Mouse (Mus musculus): ENCODE measurements around the gene Asb8.

Asb8 gene

GRCm38 (mm10) chr15:98155944-98156343 lies 9.5 kb downstream of the Asb8 start:
- DNase-seq (ENCODE audit: extremely low spot score, low spot score) = no peak

DNA sequence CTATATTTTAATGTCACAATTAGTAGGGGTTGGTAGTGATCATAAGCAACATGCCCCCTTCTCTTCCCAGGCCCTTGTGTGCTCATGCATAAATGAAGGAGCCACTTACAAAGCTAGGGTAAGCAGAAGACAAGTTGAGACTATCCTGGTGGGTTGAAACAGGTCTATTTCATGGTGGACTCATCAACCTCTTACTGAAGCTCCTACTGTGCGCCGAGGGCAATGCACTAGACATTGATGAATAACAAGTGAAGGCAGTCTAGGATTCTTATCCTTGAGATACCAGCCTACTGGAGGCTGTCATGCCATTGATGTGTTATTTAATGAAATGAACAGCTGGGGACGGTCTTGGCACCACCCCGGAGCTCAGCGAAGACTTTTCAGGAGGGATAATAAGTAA lies 10.2 kb downstream of the Asb8 start:
- no peak for DNase-seq (ENCODE audit: extremely low spot score, low spot score)

DNA sequence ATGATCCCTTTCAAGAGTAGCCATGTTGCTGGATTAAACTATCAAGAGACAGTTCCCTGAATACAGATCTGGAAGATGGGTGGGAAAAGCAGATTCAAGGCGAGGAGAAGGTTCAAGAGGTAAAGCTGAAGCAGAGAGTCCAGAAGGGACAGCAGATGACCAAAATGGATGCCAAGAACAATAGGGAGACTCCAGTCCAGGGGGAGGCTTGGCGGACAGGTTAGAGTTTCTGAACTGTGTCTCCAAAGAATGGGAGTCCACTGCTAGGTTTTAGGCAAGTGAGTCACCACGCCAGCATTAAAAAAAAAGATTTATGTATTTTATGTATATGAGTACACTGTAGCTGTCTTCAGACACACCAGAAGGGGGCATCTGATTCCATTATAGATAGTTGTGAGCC lies 10.8 kb downstream of the Asb8 start:
- DNase-seq (ENCODE audit: extremely low spot score, low spot score) = no peak

- DNase-seq (ENCODE audit: extremely low spot score, low spot score) = no peak
These were observed 11.3 kb downstream of the Asb8 start for GRCm38 (mm10) chr15:98154146-98154545.

DNA sequence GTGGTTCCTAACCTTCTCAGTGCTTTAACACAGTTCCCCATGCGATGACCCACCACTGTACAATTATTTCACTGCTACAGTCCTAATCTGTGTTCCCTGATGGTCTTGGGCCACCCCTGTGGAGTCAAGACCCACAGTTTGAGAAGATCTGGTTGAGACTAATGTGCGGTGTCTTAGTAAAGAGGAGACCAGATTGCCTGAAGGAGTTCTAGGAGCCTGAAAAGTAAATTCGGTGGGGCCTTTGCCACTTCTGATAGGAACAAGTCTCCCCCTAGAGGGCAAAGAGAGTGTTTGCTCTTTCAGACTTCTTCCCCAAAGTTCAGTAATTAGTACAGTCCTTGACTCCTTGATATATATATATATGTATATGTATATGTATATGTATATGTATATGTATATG lies 11.8 kb downstream of the Asb8 start:
- peak; percentile 30 for DNase-seq (ENCODE audit: extremely low spot score, low spot score)

DNA sequence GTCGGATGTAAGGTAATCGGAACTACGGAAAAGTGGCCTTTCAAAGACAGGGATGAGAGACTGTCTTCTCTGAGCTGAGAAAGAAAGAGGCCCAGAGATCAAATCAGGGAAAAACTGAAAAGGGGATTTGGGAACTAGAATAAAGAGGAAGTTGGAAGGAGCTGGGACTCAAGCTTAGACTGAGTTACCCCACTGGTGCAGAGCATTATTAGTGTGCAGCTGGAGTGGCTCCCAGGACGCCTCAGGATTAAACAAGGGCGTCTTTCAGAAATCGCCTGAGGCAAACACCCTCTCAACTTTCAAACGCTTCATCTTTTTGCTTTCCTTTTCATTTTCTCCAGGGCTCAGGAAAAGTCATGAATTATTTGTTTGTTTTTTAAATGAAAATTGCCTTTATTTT lies 12.5 kb downstream of the Asb8 start:
- DNase-seq (ENCODE audit: extremely low spot score, low spot score) = no peak

DNA sequence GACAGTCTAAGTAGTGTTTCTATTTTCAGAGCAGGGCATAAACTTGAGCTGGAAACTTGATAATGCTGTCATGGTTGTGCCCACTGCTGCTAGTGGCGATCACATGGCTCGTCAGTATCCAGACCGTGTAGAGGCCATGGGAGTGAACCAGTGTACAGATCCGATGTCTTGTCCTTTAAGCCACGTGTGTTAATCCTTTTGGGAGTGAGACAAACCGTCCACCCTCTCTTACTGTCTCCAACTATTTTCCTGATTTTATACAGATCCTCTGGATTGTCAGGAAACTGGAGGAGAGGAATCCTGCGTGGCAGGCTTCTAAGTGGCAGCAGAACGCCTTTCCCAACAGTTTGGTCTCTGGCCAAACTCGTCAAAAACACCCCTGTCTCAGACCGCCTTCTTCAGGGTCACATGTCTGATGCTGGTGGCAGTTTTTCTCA lies 16.2 kb downstream of the Asb8 start:
- DNase-seq (ENCODE audit: extremely low spot score, low spot score) = no peak

DNA sequence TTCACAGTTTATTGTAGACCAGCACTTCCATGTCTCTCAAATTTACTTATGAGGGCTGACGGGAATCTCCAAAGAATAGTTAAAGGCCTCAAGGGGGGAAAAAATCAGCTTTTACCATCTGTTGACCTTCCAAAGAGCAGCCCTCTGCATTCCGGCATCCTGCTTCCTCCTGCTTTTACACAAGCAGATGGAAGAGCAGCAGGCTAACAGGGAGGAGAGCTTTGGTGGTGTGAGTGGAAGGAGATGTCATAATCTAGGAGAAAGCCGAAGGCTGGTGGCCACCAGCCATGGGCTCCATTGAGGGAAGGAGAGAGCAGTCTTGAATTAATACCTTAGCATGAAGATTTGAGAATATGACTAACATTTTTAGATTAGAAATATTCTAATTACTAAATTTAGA lies 17.1 kb downstream of the Asb8 start:
- no peak for DNase-seq (ENCODE audit: extremely low spot score, low spot score)

DNA sequence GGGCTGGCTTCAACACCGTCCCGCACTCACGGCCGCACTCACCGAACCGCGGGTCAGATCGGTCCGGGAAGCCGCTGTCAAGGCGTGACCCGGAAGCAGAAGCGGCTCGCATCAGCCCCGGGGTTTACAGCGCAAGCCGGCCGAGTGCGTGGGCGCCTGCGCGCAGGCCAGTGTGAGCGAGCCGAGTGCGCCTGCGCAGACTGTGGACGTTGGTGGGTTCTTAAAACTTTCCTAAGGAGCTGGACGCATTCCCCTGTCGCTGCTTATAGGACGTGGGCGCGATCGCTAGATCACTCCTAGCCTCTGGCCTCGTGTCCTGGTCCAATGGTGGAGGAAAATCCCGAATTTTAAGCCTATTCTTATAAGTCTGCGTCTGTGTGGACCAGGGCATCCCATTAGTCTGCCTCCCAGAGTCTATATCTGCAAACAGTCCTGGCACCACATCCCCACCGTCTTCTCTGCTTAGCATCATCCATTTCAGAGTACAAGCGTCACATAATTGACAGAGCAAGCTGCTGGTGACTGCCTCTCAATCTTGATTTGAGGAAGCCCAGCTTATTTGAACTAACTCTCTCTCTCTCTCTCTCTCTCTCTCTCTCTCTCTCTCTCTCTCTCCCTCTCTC lies 19.8 kb downstream of the Asb8 start:
- DNase-seq (ENCODE audit: extremely low spot score, low spot score) = peak; percentile 90

GRCm38 (mm10) chr15:98144861-98145507 lies 20.4 kb downstream of the Asb8 start:
- DNase-seq (ENCODE audit: extremely low spot score, low spot score) = peak; percentile 59

DNA sequence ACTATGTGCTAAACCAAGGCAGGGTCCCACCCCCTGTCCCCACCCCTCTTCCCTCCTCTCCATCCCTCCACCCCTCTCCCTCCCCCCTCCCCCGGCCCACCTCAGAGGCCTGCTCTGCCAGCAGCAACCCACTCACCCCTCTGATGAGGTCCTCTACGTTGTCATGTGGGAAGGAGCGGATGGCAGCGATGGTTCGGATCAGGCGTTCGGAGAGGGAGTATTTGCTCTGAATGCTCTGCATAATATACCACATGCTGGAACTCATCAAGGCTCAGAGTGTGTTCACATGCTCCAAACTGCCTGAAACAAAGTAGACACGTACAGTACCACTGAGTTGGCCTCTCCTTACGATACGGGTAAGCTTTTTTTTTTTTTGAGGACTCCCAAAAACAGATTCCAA lies 22.9 kb downstream of the Asb8 start:
- no peak for DNase-seq (ENCODE audit: extremely low spot score, low spot score)

DNA sequence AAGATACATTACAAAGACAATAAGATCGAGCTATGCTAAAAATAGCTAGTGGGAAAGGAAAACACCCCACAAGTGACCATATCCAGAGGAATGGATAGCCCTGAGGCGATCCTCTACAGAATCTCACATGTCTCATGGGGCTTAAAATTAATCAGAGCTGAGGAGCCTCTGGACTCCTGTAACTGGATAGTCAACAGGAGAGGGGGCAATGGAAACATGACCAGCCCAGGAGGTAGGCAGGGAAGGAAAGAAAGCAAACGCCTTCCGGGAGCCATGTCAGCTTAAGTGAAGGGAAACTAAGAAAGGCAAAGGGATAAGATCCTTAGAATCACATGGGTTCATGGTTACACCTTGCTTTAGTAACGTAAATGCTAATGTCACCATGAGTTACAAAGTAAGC lies 24.6 kb downstream of the Asb8 start:
- DNase-seq (ENCODE audit: extremely low spot score, low spot score) = no peak

DNA sequence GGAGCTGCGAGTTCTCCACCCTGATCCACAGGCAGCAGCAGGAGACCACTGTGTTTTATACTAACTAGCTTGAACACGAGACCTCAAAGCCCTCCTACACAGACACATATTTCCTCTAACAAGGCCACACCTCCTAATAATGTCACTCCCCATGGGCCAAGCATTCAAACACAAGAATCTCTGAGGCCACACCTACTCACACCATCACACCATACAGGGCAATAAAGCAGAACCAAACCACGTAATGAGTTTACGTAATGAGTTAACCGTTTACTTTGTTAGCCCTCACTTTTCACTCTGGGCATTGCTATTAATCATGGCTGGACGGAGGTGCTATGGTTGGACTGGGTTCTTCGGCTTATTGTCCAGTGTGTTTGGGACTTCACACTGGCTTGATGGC lies 25.7 kb downstream of the Asb8 start:
- DNase-seq (ENCODE audit: extremely low spot score, low spot score) = no peak

DNA sequence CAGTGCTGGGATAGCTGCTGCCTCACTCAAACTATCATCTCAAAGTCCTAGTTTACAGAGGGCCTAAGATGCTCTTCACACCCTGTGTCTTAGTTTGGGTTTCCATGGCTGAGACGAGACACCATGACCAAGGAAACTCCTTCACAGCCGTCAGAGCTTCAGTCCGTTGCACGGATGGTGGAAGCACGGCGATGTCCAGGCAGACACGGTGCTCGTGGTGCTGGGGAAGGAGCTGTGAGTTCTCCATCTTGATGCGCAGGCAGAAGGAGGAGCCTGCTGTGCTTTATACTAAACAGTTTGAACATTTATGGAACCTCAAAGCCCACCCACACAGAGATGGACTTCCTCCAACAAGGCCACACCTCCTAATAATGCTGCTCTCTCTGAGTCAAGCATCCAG lies 28.6 kb downstream of the Asb8 start:
- DNase-seq (ENCODE audit: extremely low spot score, low spot score) = no peak

DNA sequence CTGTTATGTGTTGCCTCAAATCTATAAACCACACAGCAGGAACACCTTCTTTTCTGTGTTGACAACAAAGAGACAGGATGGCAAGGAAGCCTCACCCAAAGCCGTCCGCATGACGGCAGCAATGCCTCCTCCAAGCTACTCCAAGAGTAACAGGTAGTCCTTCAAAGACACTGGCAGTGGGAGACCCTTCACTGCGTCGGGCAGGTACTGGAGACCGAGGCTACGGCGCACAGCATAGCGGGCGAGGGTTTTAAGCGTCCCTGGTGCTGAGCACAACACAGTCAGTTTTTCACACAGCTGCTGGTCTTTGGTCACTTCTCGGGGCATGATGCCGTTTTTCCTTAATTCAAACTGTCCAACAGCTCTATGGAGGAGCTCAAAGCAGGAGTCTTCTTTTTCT lies 29.8 kb downstream of the Asb8 start:
- DNase-seq (ENCODE audit: extremely low spot score, low spot score) = no peak

GRCm38 (mm10) chr15:98134666-98135065 lies 30.8 kb downstream of the Asb8 start:
- DNase-seq (ENCODE audit: extremely low spot score, low spot score) = no peak

GRCm38 (mm10) chr15:98134034-98134433 lies 31.4 kb downstream of the Asb8 start:
- DNase-seq (ENCODE audit: extremely low spot score, low spot score) = no peak

DNA sequence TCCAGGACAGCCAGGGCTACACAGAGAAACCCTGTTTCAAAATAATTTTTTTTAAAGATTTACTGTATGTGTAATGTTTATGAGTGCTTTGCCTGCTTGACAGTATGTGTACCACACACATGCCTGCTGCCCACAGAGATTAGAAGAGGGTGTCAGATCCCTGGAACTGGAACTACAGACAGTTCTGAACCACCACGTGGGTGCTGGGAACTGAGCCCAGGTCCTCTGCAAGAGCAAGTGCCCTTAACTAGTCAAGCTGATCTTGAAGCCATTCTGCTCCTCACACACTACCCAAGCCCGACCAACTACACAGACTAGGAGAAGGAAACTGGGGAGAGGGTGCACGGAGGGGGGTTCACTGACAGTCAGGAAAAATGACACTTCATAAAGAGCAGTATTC lies 32.0 kb downstream of the Asb8 start:
- DNase-seq (ENCODE audit: extremely low spot score, low spot score) = no peak

- no peak for DNase-seq (ENCODE audit: extremely low spot score, low spot score)
These were observed 33.3 kb downstream of the Asb8 start for GRCm38 (mm10) chr15:98131942-98132655.

- DNase-seq (ENCODE audit: extremely low spot score, low spot score) = no peak
These were observed 34.0 kb downstream of the Asb8 start for GRCm38 (mm10) chr15:98131451-98131850.

GRCm38 (mm10) chr15:98131001-98131400 lies 34.4 kb downstream of the Asb8 start:
- no peak for DNase-seq (ENCODE audit: extremely low spot score, low spot score)

GRCm38 (mm10) chr15:98120831-98121230 lies 44.6 kb downstream of the Asb8 start:
- DNase-seq (ENCODE audit: extremely low spot score, low spot score) = no peak

- no peak for DNase-seq (ENCODE audit: extremely low spot score, low spot score)
These were observed 46.1 kb downstream of the Asb8 start for GRCm38 (mm10) chr15:98119363-98119762.

All from neural tube, embryonic 10.5 days (tissue).